Mouse (Mus musculus) midbrain, embryonic 14.5 days (tissue): ENCODE data around the gene Adgrl3. TPM values are rescaled to one million over a fixed set of nuclear protein-coding genes. Genes with fewer than 3 reads are reported as not detected.

ENCODE experiments used
- ATAC-seq: fragments of 200-750 bp; cut with Nextera tagmentation; 2 replicates; pipeline ENCODE4 v1.8.0; 2017; ENCODE audit warnings: moderate number of reproducible peaks, moderate library complexity; ENCODE audit not compliant: low FRiP score, low TSS enrichment
- DNase-seq: peaks from one replicate; pipeline ENCODE4 v3.0.0-alpha.2; 2015
- H3K27ac ChIP-seq: fragments of 300-500 bp; sonication (generic); replicated peaks from 2 replicates; pipeline ENCODE4 v1.5.1; 2014; ENCODE audit warnings: mild to moderate bottlenecking, low read depth, low read length, moderate library complexity
- H3K27me3 ChIP-seq: fragments of 300-500 bp; sonication (generic); 2 replicates; pipeline ENCODE4 v1.6.1; 2014; ENCODE audit warnings: low read length, control low read depth, mixed read lengths; ENCODE audit not compliant: control insufficient read depth, insufficient read depth
- H3K36me3 ChIP-seq: fragments of 300-500 bp; sonication (generic); 2 replicates; pipeline ENCODE4 v1.6.1; 2014; ENCODE audit warnings: low read length, control low read depth; ENCODE audit not compliant: control insufficient read depth, insufficient read depth
- H3K4me1 ChIP-seq: fragments of 300-500 bp; sonication (generic); 2 replicates; pipeline ENCODE4 v1.6.1; 2014; ENCODE audit warnings: mild to moderate bottlenecking, antibody characterized with exemption, low read length, control low read depth; ENCODE audit not compliant: control insufficient read depth, insufficient read depth
- H3K4me2 ChIP-seq: fragments of 300-500 bp; sonication (generic); 2 replicates; pipeline ENCODE4 v1.6.1; 2014; ENCODE audit warnings: mild to moderate bottlenecking, low read length, moderate library complexity
- H3K4me3 ChIP-seq: fragments of 300-500 bp; sonication (generic); replicated peaks from 2 replicates; pipeline ENCODE4 v1.5.1; 2014; ENCODE audit warnings: low read depth, low read length
- H3K9ac ChIP-seq: fragments of 300-500 bp; sonication (generic); replicated peaks from 2 replicates; pipeline ENCODE4 v1.6.1; 2014; ENCODE audit warnings: mild to moderate bottlenecking, low read length, moderate library complexity
- H3K9me3 ChIP-seq: fragments of 300-500 bp; sonication (generic); 2 replicates; pipeline ENCODE4 v1.6.1; 2016; ENCODE audit warnings: low read length, control low read depth, mixed read lengths; ENCODE audit not compliant: control insufficient read depth
- whole genome bisulfite sequencing: fragments of 180-500 bp; shearing (Covaris S2); extraction: QIAGEN DNeasy Blood & Tissue Kit; methylation state at CpG from one replicate; pipeline ENCODE4 v1.1.7; 2014; 5-methylcytosine and 5-hydroxymethylcytosine counted together
- polyA plus RNA-seq: library from polyadenylated mRNA; unstranded; fragments of >200 nt; fragmentation: Nextera tagmentation; extraction: Ambion mirVana; gene quantifications from 2 replicates; pipeline ENCODE4 v1.2.1, GENCODE M21; 2014

The Adgrl3 gene
- polyA plus RNA-seq, 1 experiment from 2014 or later = 77.5 TPM

DNA sequence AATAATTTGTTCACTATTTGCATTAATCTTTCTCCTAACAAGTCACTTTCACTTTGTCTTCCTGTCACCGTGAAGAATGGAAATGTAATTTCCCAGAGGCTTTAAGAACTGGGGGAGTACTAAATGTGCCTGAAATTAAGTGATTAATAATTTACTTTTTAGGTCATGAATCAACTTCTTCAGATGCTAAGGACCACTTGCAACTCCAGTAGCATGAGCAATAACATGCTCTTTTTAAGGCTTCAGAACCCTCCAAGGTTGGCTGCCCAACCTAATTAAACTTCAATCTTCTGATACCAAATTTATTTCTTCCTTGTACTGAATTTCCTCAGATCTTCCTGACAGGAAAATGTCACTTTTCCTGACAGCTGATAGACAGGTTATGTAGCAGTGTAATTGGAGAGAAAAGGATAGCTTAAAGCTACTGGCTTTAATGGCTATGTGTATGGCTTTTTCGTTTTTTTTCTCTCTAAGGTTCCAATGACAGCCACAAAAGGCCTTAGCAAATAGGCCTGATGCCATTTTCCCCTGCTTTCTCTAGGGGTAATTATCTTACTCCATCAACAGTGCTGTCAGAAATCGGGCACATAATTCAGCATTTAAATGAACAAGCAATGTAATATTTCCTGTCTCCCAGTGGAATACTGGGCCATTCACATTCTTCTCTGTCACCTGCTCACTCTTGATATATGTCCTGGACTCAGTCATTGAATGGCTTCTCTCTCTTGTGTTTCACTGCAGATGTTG lies 718.5 kb downstream of the Adgrl3 start:
- Histone ChIP-seq H3K4me2 (no peak overlapping the region), H3K9ac (no peak overlapping the region), H3K36me3 (no peaks in the 10 kb centered on the region), H3K9me3 (no peaks in the 10 kb centered on the region), H3K4me1 (0 out of 2 replicates have a peak, but pooled peaks cover 5% of the 10 kb centered on the region), H3K27ac (no peak overlapping the region), H3K27me3 (no peaks in the 10 kb centered on the region), H3K4me3 (no peak overlapping the region)
- ATAC-seq (peak; percentile 37; the same call in 1 of the 2 replicates), DNase-seq (peak; percentile 35)
- 36% methylated on average over 3 of the region's 3 CpGs for WGBS

DNA sequence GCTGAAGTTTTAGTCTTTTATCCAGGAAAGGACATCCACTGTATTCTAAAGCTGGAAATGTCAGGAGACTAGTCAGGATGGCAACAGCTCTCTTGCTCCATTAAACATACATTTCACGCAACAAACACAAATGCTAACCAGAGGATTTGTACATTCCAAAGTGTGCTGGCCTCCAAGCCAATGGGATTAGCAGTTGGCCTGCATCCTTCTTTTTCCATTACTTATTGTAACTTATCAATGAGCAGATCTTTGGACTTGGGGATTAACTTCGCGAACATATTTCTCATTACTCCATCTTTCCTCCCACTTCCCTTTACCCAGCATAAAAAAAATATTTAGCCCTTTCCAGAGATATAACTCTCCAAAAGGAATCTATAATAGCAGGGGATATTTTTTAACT lies 732.5 kb downstream of the Adgrl3 start:
- Histone ChIP-seq H3K9me3 (no peaks in the 10 kb centered on the region), H3K9ac (no peak overlapping the region), H3K4me2 (no peak overlapping the region), H3K4me3 (no peak overlapping the region), H3K27ac (no peak overlapping the region), H3K36me3 (no peaks in the 10 kb centered on the region), H3K4me1 (no peaks in the 10 kb centered on the region), H3K27me3 (no peaks in the 10 kb centered on the region)
- DNase-seq = no peak
- 72% methylated on average over 3 of the region's 3 CpGs for WGBS
- ATAC-seq = no peak

DNA sequence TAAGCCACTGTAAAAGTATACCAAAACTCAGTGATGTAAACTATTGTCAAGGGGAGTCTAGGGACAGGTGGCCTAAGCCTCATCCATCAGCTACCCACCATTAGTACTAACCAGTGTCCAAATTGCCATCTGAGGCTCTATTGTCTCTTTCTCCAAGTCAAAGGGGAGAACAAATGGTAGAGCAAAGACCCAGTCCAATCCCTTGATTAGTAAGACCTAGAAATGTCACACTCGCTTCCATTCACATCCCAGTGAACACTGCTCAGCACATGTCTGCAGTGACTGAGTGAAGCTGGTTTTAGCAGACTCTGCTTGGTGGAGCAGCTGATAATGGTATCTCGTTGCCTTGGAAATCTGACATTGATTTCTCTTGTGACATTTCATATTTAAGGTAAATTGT lies 735.8 kb downstream of the Adgrl3 start:
- no peak for ATAC-seq
- no peak overlapping the region for H3K4me2 ChIP-seq
- DNase-seq = no peak
- no peak overlapping the region for H3K4me3 ChIP-seq
- no peaks in the 10 kb centered on the region for H3K27me3 ChIP-seq
- no peak overlapping the region for H3K27ac ChIP-seq
- H3K36me3 ChIP-seq = no peaks in the 10 kb centered on the region
- no peaks in the 10 kb centered on the region for H3K4me1 ChIP-seq
- H3K9ac ChIP-seq = no peak overlapping the region
- 89% methylated on average over 2 of the region's 2 CpGs for WGBS
- no peaks in the 10 kb centered on the region for H3K9me3 ChIP-seq

DNA sequence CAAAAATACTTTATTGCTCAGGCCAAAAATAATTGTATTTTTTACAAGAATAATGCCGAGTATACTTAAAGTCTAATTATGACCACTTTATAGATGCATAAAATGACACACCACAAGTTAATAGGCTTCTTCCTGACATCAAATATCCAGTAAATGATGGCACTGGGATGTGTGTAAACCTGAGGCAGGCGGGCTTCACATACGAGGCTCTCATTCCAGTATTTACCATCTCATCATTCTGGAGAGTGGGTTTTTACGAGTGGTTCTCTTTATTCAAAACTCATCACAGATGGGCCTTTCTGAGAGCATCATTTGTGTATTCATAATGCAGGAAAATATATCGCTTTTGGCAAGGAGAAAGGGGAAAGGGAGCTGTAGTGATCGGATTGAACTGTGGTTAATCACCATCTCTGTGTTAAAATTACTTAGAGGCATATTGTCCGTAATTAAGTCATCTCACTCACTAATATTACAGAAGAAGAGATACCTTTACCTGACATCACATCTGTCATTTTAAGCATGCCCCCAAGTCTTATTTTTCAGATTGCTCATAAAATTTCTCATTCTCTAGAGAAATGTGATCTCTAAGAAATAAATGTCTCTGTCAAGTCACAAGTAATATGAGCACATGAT lies 737.3 kb downstream of the Adgrl3 start:
- no peaks in the 10 kb centered on the region for H3K27me3 ChIP-seq
- no peak for ATAC-seq
- no peaks in the 10 kb centered on the region for H3K9me3 ChIP-seq
- H3K4me1 ChIP-seq = no peaks in the 10 kb centered on the region
- no peak overlapping the region for H3K4me2 ChIP-seq
- no peak overlapping the region for H3K4me3 ChIP-seq
- no peak for DNase-seq
- H3K27ac ChIP-seq = no peak overlapping the region
- 81% methylated on average over 7 of the region's 7 CpGs for WGBS
- H3K9ac ChIP-seq = no peak overlapping the region
- no peaks in the 10 kb centered on the region for H3K36me3 ChIP-seq

DNA sequence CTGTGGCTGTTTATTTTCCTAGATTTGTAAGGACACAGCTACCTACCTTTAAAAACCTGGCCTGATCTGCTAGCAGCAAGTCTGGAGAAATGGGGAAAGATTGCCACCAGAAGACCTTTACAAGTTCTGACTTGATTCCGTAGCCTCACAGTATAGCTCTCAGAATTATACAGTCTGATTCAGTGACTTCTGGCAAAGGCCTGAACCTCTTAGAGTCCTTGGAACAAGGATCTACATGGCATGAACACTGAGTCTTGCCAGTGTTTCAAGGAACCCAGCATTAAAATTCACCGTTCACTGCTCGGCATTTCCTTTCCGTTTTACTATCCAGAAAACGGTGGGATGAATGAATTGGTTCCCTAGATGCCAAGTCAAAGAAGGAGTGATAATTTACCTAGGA lies 756.3 kb downstream of the Adgrl3 start:
- Histone ChIP-seq H3K36me3 (0 out of 2 replicates have a peak, but pooled peaks cover 3% of the 10 kb centered on the region), H3K9ac (no peak overlapping the region), H3K4me3 (no peak overlapping the region), H3K27me3 (no peaks in the 10 kb centered on the region), H3K9me3 (no peaks in the 10 kb centered on the region), H3K4me1 (no peaks in the 10 kb centered on the region), H3K27ac (no peak overlapping the region), H3K4me2 (no peak overlapping the region)
- 84% methylated on average over 5 of the region's 5 CpGs for WGBS
- ATAC-seq = no peak
- DNase-seq = no peak

DNA sequence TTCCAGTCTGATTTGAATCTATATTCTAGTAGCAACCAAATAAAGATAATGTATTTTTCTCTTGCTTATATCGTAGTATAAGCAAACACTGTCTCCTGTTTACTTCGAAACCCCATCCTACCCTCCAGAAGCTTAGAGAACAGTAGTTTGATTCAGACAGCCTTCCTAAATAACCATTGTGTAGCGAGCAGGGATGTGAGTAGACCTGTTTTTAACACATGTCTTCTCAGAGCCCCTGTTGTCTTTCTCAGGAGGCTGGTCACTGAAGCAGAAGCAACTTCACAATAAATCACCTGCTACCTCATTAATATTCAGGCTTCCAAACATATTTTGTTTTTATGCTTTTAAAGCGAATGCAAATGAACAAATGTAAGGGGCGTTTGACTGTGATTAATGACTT lies 756.8 kb downstream of the Adgrl3 start:
- H3K27me3 ChIP-seq = no peaks in the 10 kb centered on the region
- no peak overlapping the region for H3K4me2 ChIP-seq
- no peaks in the 10 kb centered on the region for H3K36me3 ChIP-seq
- no peaks in the 10 kb centered on the region for H3K9me3 ChIP-seq
- no peaks in the 10 kb centered on the region for H3K4me1 ChIP-seq
- H3K27ac ChIP-seq = no peak overlapping the region
- WGBS = 69% methylated on average over 5 of the region's 5 CpGs
- H3K9ac ChIP-seq = no peak overlapping the region
- H3K4me3 ChIP-seq = no peak overlapping the region
- ATAC-seq (no peak), DNase-seq (no peak)

DNA sequence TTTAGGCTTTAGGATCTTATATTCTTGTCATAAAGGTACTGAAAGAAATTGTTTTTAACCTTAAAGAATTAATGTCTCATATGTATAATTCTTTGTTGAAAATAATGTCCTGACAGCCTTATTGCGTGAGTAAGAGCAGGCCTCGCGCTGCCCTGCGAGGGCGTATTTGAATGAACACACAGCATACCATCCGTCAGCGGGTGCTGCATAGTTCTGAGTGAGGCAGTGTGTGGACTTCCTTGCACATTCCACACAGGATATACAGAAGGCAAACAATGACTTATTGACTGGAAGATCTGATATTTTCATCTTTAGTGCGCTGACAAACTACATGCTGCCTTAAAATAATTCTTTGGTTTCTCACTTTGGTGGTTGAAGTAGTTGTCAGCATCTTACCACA lies 764.8 kb downstream of the Adgrl3 start:
- no peak overlapping the region for H3K27ac ChIP-seq
- H3K4me2 ChIP-seq = no peak overlapping the region
- H3K9me3 ChIP-seq = no peaks in the 10 kb centered on the region
- peaks cover 6% of the 10 kb centered on the region; the same call in 1 of the 2 replicates for H3K4me1 ChIP-seq
- no peaks in the 10 kb centered on the region for H3K36me3 ChIP-seq
- 76% methylated on average over 8 of the region's 8 CpGs for WGBS
- H3K27me3 ChIP-seq = no peaks in the 10 kb centered on the region
- H3K4me3 ChIP-seq = no peak overlapping the region
- no peak overlapping the region for H3K9ac ChIP-seq
- DNase-seq (peak; percentile 17), ATAC-seq (no peak)

DNA sequence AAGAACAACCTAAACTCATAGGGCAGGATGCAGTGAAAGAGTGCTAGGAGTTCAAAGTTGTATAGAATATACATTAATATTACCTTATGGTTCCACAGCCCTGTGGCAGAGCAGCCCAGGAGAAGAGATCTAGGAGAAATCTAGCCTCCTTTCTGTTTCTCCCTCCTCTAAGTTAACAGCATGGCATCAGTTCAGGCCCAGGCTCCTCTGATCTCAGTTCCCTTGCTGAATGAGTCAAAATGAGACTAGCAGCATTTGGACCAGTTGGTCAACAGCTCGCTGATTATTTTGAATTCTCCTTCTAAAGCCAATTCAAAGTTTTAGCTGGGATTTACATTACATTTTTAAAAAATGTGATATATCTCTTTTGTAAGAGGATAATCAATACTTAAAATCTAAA lies 770.8 kb downstream of the Adgrl3 start:
- Histone ChIP-seq H3K36me3 (peaks cover 13% of the 10 kb centered on the region), H3K4me2 (no peak overlapping the region), H3K9me3 (peaks cover 3% of the 10 kb centered on the region; the same call in 1 of the 2 replicates), H3K4me3 (no peak overlapping the region), H3K27ac (no peak overlapping the region), H3K4me1 (peaks cover 6% of the 10 kb centered on the region; the same call in 1 of the 2 replicates), H3K9ac (no peak overlapping the region), H3K27me3 (no peaks in the 10 kb centered on the region)
- no peak for ATAC-seq
- 93% methylated on average over 1 of the region's 1 CpGs for WGBS
- no peak for DNase-seq

DNA sequence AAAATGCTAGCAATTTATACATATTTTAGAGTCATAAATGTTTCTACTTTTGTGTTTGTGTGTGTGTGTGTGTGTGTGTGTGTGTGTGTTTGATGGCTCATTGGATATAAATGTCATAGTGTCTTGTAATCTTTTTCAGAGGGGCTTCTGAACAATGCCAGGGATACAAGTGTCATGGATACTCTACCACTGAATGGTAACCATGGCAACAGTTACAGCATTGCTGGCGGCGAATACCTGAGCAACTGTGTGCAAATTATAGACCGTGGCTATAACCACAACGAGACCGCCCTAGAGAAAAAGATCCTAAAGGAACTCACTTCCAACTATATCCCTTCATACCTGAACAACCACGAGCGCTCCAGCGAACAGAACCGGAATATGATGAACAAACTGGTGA lies 774.2 kb downstream of the Adgrl3 start:
- Histone ChIP-seq H3K36me3 (peaks cover 13% of the 10 kb centered on the region), H3K4me3 (no peak overlapping the region), H3K27me3 (no peaks in the 10 kb centered on the region), H3K4me1 (no peaks in the 10 kb centered on the region), H3K4me2 (no peak overlapping the region), H3K9ac (no peak overlapping the region), H3K9me3 (peaks cover 3% of the 10 kb centered on the region; the same call in 1 of the 2 replicates), H3K27ac (no peak overlapping the region)
- WGBS = 83% methylated on average over 9 of the region's 9 CpGs
- DNase-seq = peak; percentile 44
- no peak for ATAC-seq
